Mouse (Mus musculus): ENCODE measurements around the gene Trib3. TPM values are rescaled to one million over a fixed set of nuclear protein-coding genes. Genes with fewer than 3 reads are reported as not detected.

Trib3 gene
- polyA plus RNA-seq, 1 experiment from 2014 or later: 1.1 TPM

DNA sequence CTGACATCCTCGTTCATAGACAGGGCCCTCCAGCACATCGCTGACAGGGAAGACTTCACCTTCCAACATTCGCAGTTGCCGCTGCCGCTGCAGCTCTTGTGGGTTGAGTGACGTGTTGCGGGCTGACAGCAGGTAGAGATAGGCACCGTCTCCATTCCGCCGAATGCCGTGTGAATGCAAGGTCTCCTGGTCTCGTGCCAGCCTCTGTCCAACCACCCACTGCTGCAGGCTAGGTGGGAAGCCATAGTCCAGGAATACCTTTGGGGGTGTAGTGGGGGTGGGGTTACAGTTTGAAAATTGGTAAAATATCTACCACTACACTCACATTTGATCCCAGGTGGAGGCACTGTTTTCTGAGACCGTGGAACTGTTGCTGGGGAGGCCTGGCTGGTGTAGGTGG lies 17.7 kb downstream of the Trib3 start:
- Histone ChIP-seq H3K4me2 (no peak overlapping the region), H3K4me3 (no peak overlapping the region), H3K9me3 (no peaks in the 10 kb centered on the region), H3K36me3 (peaks cover 81% of the 10 kb centered on the region), H3K4me1 (replicated peaks) (peaks cover 16% of the 10 kb centered on the region), H3K27me3 (no peaks in the 10 kb centered on the region), H3K9ac (no peak overlapping the region), H3K27ac (replicated peaks) (no peak overlapping the region)
- no peak for ATAC-seq (ENCODE audit: low read depth)
- WGBS: 94% methylated on average over 13 of the region's 13 CpGs

DNA sequence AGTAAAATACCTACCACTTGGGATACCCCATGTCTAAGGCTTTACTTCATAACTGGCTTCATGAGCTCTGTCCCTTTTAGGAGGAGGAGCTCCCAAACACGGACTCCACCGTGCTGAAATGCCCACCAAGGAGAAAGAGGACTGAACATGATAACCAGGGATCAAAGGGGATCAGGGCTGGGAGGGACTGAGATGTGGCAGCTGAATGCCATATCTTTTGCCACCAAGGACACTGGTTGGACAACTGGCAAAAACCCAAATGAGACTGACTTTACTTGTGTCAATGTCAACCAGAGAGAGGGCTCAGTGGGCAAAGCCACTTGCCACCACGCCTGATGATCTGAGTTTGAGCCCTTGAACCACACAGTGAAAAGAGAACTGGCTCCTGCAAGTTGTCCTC lies 19.0 kb downstream of the Trib3 start:
- Histone ChIP-seq H3K4me3 (no peak overlapping the region), H3K36me3 (peaks cover 95% of the 10 kb centered on the region), H3K27ac (replicated peaks) (no peak overlapping the region), H3K4me2 (no peak overlapping the region), H3K4me1 (replicated peaks) (peaks cover 3% of the 10 kb centered on the region; the same call in 1 of the 2 replicates), H3K27me3 (no peaks in the 10 kb centered on the region), H3K9ac (no peak overlapping the region), H3K9me3 (no peaks in the 10 kb centered on the region)
- WGBS: 95% methylated on average over 3 of the region's 3 CpGs
- ATAC-seq (ENCODE audit: low read depth): no peak

DNA sequence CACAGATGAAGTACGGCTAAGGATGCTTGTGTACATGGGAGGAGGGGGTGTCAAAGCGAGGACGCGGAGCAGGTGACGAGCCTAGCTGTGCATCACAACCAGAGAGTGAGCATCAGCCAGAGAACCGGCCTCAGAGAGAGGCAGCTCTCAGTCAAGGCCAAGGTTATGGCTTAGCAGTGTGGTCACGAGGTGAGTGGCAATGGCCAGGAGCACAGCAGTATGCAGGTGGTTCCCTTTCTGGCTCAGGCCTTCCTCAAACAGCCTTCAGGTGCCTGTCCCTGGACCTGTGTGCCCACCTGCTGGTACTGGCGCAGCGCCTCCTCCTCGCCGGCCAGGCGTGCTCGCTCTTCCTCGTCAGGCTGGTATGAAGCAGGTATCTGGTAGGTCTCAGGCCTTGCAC lies 19.9 kb downstream of the Trib3 start:
- no peak overlapping the region for H3K4me3 ChIP-seq
- no peak overlapping the region for H3K4me2 ChIP-seq
- no peaks in the 10 kb centered on the region for H3K9me3 ChIP-seq
- H3K27me3 ChIP-seq: no peaks in the 10 kb centered on the region
- no peak overlapping the region for H3K27ac ChIP-seq (replicated peaks)
- no peak for ATAC-seq (ENCODE audit: low read depth)
- H3K9ac ChIP-seq: no peak overlapping the region
- H3K4me1 ChIP-seq (replicated peaks): no peaks in the 10 kb centered on the region
- 95% methylated on average over 14 of the region's 14 CpGs for WGBS
- H3K36me3 ChIP-seq: peaks cover 98% of the 10 kb centered on the region

DNA sequence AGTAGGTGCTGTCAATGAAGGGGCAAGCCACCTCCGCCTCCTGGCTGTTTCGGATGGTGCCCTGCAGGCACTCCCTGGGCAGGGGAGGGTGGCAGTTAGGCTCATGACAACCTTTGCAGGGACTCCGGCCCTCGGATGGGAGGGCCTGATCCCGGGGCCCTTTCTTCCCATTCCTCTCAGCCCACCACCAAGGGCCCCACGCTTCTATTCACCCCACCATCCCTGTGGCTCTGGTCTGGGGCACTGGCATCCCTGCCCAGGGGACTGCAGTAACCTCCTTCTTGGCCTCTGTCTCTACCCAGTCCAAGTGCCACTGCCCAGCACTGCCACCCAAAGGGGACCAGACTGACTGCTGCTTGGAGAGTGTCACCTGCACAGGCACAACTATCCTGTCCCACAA lies 21.6 kb downstream of the Trib3 start:
- Histone ChIP-seq H3K4me3 (no peak overlapping the region), H3K27ac (replicated peaks) (no peak overlapping the region), H3K9ac (no peak overlapping the region), H3K36me3 (peaks cover 99% of the 10 kb centered on the region), H3K27me3 (no peaks in the 10 kb centered on the region), H3K4me2 (no peak overlapping the region), H3K4me1 (replicated peaks) (no peaks in the 10 kb centered on the region), H3K9me3 (no peaks in the 10 kb centered on the region)
- no peak for ATAC-seq (ENCODE audit: low read depth)
- 93% methylated on average over 6 of the region's 6 CpGs for WGBS

DNA sequence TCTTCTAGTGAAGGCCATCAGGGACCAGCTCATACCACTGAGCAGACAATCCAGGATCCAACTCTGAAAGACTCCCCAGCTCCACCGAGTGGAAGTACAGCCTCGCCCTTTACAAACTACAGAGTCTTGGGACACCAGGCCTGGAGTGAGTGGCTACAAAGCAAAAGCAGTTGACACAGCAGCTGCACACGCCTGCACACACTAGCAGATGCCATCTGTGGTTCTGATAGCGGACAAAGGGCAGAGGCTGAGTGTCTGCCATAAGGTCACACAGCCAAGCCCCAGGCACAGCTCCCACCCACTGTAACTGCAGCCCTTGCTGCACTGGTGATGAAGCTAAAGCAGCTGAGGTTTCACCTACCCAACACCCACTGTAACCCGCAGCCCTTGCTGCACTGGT lies 22.3 kb downstream of the Trib3 start:
- Histone ChIP-seq H3K9me3 (no peaks in the 10 kb centered on the region), H3K4me1 (replicated peaks) (no peaks in the 10 kb centered on the region), H3K4me3 (no peak overlapping the region), H3K27ac (replicated peaks) (no peak overlapping the region), H3K36me3 (peaks cover 99% of the 10 kb centered on the region), H3K4me2 (no peak overlapping the region), H3K9ac (no peak overlapping the region), H3K27me3 (no peaks in the 10 kb centered on the region)
- 87% methylated on average over 5 of the region's 5 CpGs for WGBS
- no peak for ATAC-seq (ENCODE audit: low read depth)

DNA sequence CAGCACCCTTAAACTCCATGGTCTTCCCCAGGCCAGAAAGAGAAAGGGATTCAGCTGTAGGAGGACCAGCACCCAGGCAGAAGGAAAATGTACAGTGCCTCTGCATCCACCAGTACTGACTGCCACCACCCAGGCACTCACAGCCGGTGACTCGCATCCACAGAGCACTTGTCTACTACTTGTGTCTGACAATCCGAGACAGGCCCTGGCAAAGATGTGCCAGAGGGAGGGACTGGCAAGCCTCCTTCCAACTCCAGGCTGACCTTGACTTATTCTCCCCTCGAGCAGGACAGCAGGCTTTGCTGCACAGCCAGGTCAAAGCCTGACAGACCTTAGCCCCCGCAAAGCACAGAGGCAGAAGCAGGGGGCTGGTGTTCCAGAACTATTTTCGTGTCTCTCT lies 26.8 kb downstream of the Trib3 start:
- H3K9ac ChIP-seq: no peak overlapping the region
- no peak overlapping the region for H3K4me2 ChIP-seq
- no peaks in the 10 kb centered on the region for H3K27me3 ChIP-seq
- H3K4me3 ChIP-seq: no peak overlapping the region
- H3K4me1 ChIP-seq (replicated peaks): no peaks in the 10 kb centered on the region
- no peak for ATAC-seq (ENCODE audit: low read depth)
- H3K36me3 ChIP-seq: peaks cover 98% of the 10 kb centered on the region
- H3K9me3 ChIP-seq: no peaks in the 10 kb centered on the region
- WGBS: 91% methylated on average over 6 of the region's 6 CpGs
- no peak overlapping the region for H3K27ac ChIP-seq (replicated peaks)

DNA sequence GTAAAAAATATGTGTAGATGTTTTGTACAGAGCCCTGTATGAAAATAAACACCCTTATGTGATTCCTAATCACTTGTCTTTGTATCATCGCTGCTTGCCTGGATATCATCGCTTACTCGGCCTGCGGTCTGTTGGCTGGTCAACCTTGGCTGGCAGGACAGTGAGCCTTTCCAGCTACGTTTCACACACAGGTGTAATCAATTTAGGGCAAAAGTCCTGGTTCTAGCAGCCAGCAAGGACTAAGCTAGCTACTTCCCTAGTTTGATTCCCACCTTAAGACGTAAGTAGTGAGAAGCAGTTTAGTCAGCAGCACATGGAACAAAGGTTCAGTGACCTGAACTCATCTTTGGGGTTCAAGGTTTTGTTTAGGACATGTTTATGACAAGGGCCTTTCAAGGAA lies 29.9 kb downstream of the Trib3 start:
- no peak for ATAC-seq (ENCODE audit: low read depth)
- no peaks in the 10 kb centered on the region for H3K4me1 ChIP-seq (replicated peaks)
- no peaks in the 10 kb centered on the region for H3K27me3 ChIP-seq
- H3K36me3 ChIP-seq: peaks cover 99% of the 10 kb centered on the region
- H3K9me3 ChIP-seq: no peaks in the 10 kb centered on the region
- no peak overlapping the region for H3K9ac ChIP-seq
- H3K27ac ChIP-seq (replicated peaks): no peak overlapping the region
- H3K4me2 ChIP-seq: no peak overlapping the region
- no peak overlapping the region for H3K4me3 ChIP-seq
- WGBS: 93% methylated on average over 6 of the region's 6 CpGs

DNA sequence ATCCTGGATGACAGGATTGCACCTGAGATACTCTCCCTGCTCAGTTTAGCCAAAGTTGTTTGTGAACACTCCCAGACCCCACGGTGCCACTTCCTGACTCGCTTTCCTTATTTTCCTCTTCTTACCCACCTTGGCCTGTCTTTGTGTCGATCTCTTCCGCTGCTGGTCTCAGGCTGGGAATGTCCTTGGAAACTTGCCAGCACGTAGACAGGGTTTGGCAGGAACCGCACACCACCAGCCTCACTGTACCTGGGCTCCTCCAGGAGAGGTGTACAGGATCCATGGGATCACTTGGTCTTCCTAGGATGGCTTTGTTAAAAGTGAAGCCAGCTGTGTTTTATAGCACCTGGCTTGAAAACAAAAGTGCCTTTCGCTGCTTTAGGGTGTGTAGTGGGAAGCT lies 30.8 kb downstream of the Trib3 start:
- no peaks in the 10 kb centered on the region for H3K9me3 ChIP-seq
- H3K27ac ChIP-seq (replicated peaks): no peak overlapping the region
- H3K36me3 ChIP-seq: peaks cover 99% of the 10 kb centered on the region
- H3K9ac ChIP-seq: no peak overlapping the region
- WGBS: 78% methylated on average over 7 of the region's 7 CpGs
- no peaks in the 10 kb centered on the region for H3K4me1 ChIP-seq (replicated peaks)
- H3K4me2 ChIP-seq: no peak overlapping the region
- H3K27me3 ChIP-seq: no peaks in the 10 kb centered on the region
- no peak for ATAC-seq (ENCODE audit: low read depth)
- no peak overlapping the region for H3K4me3 ChIP-seq

DNA sequence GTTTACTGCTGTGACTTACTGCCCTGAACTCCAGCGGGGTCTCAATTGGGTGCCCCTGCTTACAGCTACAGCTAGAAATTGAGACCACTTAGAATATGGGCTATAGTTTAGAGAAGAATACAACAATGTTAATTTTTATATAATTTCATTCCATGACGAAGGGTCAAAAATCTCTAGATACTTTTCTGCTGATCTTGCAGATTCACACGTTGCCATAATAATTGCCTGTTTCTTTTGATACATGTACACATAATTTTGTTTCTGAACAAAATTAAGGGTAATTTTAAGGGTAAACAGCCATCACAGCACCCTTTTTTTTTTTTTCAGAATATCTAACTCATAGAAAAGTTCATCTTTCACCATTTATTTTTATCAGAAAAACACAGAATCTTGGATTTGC lies 36.6 kb downstream of the Trib3 start:
- ATAC-seq (ENCODE audit: low read depth): no peak
- no peak overlapping the region for H3K9ac ChIP-seq
- H3K4me3 ChIP-seq: no peak overlapping the region
- no peaks in the 10 kb centered on the region for H3K27me3 ChIP-seq
- 93% methylated on average over 3 of the region's 3 CpGs for WGBS
- no peak overlapping the region for H3K4me2 ChIP-seq
- H3K9me3 ChIP-seq: no peaks in the 10 kb centered on the region
- no peak overlapping the region for H3K27ac ChIP-seq (replicated peaks)
- H3K4me1 ChIP-seq (replicated peaks): no peaks in the 10 kb centered on the region
- H3K36me3 ChIP-seq: peaks cover 95% of the 10 kb centered on the region

DNA sequence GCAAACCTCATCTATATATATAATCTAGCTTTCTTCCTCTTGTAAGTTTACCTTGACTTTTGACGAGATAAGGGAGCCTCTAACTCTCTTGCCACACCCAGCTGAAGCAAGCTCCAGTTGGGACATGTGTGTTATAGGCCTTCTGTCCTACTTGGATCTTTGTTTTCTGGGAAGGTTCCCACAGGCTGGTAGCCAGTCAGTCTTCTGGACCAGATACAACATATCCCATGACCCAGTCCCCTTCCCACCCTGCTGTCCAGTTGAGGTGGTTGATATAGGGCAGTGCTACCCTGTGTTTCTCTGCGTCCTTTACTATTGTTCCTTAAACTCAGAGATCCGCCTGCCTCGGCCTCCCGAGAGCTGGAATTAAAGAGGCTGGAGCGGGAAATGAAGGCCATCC lies 38.4 kb downstream of the Trib3 start:
- Histone ChIP-seq H3K4me3 (no peak overlapping the region), H3K9me3 (no peaks in the 10 kb centered on the region), H3K27ac (replicated peaks) (no peak overlapping the region), H3K36me3 (peaks cover 83% of the 10 kb centered on the region), H3K4me1 (replicated peaks) (no peaks in the 10 kb centered on the region), H3K4me2 (no peak overlapping the region), H3K27me3 (no peaks in the 10 kb centered on the region), H3K9ac (no peak overlapping the region)
- no peak for ATAC-seq (ENCODE audit: low read depth)
- WGBS: 96% methylated on average over 6 of the region's 6 CpGs

DNA sequence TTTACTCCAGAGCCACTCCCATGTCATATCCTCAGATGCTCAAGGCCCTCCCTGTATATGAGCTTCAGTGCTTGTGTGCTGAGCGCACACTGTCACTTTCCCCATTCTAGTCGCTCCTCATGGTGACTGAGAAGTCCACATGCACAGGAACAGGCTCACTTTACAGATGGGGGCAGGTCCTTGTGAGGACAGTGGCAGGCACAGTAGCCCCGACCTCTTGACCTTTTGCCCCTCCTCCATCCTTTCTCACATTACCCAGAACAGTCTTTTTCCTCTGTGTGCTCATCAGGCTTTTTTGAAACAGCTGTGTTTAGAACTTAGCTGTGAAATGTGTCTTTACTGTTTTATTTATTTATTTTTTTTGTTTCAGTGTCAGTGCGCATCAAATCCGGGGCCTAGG lies 40.1 kb downstream of the Trib3 start:
- Histone ChIP-seq H3K36me3 (peaks cover 66% of the 10 kb centered on the region), H3K4me2 (no peak overlapping the region)

DNA sequence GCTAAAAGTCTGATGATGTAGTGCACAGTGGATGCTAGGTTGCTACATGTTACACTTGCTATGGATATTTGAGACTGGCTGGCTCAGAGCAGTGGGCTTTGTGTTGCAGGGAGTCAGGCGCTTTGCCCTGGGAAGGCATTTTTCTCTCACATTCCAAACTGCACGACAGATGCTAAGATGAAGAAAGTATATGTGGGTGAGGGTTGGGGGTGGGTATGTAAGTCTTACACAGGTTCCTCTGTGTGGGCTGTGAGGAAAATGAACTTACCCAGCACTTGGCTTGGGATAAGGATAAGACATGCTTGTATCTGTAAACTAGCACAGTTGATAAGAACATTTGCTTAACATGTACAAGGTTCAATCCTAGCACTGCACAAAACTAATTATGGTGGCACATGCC lies 41.0 kb downstream of the Trib3 start:
- Histone ChIP-seq H3K4me3 (no peak overlapping the region), H3K9ac (no peak overlapping the region), H3K4me1 (replicated peaks) (peaks cover 2% of the 10 kb centered on the region; the same call in 1 of the 2 replicates), H3K36me3 (peaks cover 57% of the 10 kb centered on the region), H3K27ac (replicated peaks) (no peak overlapping the region), H3K4me2 (no peak overlapping the region), H3K27me3 (no peaks in the 10 kb centered on the region), H3K9me3 (no peaks in the 10 kb centered on the region)
- no peak for ATAC-seq (ENCODE audit: low read depth)
- 86% methylated on average over 2 of the region's 2 CpGs for WGBS

More for the DNA sequence above, 40.1 kb downstream of the Trib3 start:
- no peaks in the 10 kb centered on the region for H3K9me3 ChIP-seq
- no peak for ATAC-seq (ENCODE audit: low read depth)
- H3K4me1 ChIP-seq (replicated peaks): no peaks in the 10 kb centered on the region
- no peak overlapping the region for H3K27ac ChIP-seq (replicated peaks)
- no peak overlapping the region for H3K4me3 ChIP-seq
- no peaks in the 10 kb centered on the region for H3K27me3 ChIP-seq
- WGBS: 57% methylated on average over 5 of the region's 5 CpGs
- H3K9ac ChIP-seq: no peak overlapping the region

DNA sequence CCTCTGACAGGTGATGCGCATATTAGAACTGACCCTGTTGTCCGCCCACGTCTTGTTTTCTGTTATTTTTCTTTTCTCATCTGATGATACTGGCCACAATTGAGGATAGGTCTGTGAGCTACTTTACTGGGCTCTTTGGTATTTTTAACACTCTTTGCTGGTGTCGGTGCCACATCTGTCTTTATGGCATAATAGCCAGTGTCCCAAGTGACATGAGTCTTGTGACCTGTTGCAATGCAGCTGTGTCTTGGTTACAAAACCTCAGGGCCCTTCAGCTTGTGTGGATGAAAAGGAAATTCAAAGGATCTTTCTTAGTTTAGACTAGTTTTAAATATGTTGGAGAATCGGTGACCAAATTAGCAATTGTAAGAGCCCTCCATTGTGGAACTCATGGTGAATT lies 49.3 kb downstream of the Trib3 start:
- peaks cover 36% of the 10 kb centered on the region for H3K4me1 ChIP-seq (replicated peaks)
- H3K27me3 ChIP-seq: no peaks in the 10 kb centered on the region
- H3K4me3 ChIP-seq: peak overlapping the region; percentile 90
- H3K4me2 ChIP-seq: peak overlapping the region; percentile 80
- no peak for ATAC-seq (ENCODE audit: low read depth)
- WGBS: 29% methylated on average over 5 of the region's 5 CpGs
- peak overlapping the region; percentile 96 for H3K9ac ChIP-seq
- H3K9me3 ChIP-seq: no peaks in the 10 kb centered on the region
- no peaks in the 10 kb centered on the region for H3K36me3 ChIP-seq
- no peak overlapping the region for H3K27ac ChIP-seq (replicated peaks)
